Mouse (Mus musculus) telencephalon, adult 2 months (tissue): ENCODE results near the gene Zfp809.
"Not testable (repeated sequence)": the region's sequence is repeated elsewhere in the genome, so short reads cannot be mapped to it uniquely, and the experiment has no call there.

Experiments used
- DNase-seq: peaks from one replicate; pipeline ENCODE4 v3.0.0-alpha.2; 2011; ENCODE audit warnings: low read depth, low spot score

Zfp809 gene

DNA sequence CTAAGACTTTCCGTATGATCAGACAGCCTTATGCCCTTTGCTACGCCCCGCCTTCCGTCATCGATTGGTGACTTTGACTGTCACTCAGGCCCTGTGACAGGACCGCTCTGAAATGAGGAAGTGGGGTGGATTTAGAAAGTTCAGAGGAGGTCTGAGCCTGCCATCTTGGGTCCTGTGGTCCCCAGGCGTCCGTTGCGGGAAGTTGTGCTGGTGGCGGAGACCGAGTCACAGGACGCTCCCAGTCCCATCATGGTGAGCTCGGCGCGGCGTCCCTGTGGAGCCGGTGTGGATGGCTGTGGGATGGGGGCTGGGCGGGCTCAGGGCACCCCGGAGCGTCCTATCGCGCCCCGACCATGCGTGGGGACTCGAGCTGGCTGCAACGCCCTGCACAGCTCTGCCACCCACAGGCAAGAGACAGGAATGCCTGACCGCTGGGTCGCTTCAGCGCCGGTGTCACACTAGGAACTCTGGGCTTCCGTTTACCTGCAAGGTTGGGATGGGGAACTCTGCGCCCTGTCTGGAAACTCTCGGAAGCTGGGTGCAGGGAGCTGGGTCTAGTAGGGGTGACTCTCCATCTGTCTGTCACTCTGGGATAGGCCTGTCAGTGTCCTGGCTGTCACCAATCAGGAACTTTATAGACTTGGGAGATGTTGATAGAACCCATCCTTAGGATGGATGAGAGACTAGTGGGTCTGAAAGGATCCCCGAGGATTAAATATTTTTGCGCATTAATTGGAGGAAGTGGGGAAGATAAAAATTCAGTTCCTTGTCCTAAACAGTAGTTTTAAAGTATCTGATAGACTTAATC lies at the start of gene Zfp809:
Gene Zfp809, plus strand, starts transcription at position 134 of the 808 bp plus-strand sequence.
- DNase-seq, result peak; percentile 98

DNA sequence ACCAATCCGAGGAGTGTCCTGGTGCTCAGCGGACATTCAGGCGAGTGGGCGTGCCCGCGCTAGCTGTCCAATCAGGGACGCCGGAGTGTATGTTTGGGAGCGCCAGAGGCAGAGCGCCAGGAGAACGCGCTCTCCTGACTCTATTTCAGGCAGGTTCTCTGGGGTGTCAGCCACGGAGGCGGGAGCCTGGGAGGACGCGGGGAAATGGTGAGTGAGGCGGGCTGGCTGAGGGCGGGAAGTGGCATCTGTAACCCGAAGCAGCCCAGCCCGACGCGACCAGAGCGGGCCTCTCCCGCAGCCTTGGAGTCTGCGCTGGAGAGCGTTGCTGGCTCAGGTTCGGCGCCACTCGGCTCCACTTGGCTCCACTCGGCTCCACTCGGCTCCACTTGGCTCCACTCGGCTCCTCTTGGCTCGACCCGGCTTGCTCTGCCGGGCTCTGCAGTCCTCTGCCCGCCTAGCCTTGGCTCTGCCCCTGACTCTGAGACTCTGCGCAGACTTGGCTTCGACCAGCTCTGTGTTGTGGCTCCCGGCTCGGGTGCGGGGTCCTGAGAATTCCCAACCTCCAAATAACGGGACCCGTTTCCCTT lies 37.4 kb upstream of the Zfp809 start, which contains the start of gene Zfp872:
Gene Zfp872, plus strand, starts transcription at position 66 of the 587 bp plus-strand sequence.
- peak; percentile 18 for DNase-seq

DNA sequence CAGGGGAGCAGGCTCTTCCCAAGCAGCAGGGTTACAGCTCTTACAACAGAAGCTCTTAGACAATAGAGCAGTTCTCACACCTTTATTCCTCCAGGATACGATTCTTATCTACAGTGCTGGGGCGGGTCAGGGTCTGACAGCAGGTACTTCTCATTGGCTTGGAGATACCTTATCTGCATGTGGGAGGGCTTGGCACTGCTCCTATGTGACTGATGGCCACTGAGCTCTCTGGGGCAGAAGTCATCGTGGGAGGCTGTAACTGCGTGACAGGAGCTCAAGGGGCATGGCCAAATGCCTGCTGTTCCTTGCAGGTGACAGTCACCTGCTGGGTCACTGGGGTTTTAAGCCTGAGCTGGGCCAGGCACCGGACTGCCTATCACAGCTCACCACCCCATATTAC lies 29.1 kb upstream of the Zfp809 start:
- no peak for DNase-seq

DNA sequence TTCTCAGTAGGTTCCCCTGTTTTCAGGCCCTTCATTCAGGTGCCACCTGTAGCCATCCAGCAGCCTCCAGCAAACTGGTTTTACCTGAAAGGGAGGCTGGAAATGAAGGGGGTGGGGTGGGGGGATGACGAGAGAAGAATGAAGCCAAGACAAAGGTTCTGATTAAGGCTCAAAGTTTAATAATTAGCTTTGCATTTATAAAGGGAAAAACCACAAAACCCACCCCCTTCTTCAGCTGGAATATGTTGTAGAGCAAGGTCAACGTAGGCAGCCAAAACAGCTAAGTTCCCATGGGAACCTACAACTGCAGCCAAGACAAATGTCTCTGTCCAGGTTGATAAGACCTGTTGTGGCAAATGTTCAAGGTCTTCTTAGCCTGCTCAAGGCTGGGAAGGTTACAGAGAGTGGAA lies 11.7 kb upstream of the Zfp809 start:
- no peak for DNase-seq

DNA sequence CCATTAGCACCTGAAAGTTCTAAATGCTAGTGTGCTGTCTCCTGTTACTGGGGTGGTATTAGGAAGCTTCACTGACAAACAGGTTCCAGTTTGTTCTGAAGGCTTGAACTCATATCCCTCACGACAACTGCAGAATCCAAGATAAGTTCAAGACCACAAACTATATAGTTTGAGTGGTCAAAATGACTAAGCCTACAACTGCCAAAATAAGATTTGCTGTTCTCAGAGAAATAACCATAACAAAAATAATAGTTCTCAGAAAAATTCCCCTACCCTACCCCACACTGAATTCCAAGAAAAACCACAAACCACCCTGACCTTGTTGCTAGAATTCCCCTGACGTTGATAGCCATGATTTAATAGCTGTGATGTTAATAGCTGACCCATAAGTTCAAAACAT lies 11.0 kb upstream of the Zfp809 start:
- DNase-seq, result no peak

DNA sequence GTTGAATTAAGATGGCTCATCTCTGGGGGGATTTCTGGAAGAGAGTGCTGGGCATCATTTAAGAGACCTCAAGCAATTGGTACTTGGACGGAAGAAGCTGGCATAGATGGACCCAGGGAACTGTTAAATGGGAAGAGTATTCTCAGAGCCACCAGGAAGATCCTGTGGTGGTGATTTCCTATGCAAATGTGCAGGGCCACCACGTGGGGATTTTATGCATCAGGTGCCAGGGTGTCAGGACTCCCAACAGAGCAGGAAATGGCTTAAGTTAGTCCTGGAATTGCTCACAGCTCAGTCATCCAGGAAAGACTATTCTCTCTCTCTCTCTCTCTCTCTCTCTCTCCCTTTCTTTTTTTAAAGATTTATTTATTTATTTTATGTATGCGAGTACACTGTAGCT lies 8.8 kb upstream of the Zfp809 start:
- DNase-seq, result no peak

DNA sequence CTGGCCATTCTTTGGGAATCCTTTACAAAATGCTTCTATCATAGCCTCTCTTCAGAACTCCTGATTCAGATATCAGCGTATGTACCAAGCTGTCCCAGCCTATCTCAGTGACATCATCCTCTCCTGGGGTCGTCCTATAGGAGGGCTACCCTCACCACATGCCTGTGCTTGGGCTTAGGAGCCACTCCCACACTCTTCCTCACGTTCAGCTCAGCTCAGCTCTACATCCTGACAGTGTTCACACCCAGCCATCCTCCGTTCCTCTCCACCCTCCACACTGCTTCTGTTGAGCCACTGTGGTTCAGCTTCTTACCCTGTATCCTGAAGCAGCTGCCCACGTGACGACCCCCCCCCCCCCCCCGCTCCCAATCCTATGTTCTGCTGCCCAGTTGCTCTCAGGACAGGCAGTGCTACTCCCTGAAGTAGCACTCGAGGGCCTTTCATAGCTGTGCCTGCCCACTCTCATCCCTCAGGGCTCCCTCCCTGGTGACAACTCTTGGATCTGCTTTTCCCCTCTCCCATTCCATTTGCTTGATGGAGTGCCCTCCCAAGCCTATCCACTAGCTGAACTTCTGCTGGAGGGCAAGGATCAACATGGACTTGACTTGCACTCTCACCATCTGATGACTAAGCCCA lies 7.5 kb upstream of the Zfp809 start:
- DNase-seq, result no peak

DNA sequence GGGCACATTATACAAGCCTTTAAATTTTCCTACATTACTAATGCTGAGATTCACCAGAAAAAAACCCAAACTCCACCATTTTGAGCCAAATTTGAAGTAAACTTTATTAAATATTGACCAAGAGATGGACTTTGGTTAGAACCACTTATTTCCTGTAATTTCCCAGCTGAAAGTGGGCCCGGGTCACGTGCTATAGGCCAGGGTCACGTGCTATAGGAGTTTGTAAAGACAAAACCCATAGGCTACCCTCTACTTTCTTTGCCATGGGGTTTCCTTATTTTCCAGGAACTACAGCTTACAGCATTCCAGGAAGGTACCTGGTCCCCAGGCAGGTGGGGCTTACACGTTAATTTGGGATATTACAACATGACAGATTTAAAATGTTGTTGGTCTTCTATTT lies 1.4 kb upstream of the Zfp809 start:
- DNase-seq, result no peak

DNA sequence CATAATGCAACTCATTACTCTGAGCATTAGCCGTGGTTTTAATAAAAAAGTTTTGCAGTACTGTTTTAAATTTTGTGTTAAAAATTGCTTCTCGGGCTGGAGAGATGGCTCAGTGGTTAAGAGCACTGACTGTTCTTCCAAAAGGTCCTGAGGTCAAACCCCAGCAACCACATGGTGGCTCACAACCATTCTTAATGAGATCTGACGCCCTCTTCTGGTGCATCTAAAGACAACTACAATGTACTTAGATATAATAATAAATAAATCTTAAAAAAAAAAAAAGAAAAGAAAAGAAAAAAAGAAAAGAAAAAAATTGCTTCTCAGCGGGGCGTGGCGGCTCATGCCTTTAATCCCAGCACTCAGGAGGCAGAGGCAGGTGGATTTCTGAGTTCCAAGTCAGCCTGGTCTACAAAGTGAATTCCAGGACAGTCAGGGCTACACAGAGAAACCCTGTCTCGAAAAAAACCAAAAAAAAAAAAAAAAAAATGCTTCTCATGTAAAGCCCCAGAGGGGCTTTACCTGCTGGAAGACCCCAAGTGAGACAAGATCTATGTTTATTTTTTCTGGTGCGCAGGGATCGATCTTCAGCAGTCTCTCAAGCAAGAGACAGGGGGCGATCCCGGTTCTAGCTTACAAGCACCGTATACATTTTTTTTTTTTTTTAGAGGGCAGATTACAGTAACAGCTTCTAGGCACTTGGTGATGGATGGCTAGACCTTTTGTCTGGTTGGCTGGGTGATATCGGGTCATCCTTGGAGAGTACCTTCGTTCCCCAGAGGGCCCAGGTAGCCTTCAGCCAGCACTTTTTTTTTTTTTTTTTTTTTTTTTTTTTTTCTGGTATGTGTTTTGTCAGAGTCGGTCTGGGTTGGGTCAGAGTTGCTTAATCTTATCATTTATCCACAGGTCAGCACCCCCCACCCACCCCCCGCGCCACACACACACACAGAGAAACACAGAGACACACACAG lies 694 bp upstream of the Zfp809 start:
- peak; percentile 35 for DNase-seq

DNA sequence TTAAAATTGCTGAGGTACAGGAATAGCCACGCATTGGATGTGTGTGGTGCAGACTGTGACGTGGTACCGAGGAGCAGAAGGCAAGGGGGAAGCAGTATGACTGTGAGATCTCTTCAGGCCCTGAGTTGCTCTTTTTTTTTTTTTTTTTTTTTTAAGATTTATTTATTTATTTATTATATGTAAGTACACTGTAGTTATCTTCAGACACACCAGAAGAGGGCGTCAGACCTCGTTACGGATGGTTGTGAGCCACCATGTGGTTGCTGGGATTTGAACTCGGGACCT lies 817 bp downstream of the Zfp809 start:
- DNase-seq, result not testable (repeated sequence)

DNA sequence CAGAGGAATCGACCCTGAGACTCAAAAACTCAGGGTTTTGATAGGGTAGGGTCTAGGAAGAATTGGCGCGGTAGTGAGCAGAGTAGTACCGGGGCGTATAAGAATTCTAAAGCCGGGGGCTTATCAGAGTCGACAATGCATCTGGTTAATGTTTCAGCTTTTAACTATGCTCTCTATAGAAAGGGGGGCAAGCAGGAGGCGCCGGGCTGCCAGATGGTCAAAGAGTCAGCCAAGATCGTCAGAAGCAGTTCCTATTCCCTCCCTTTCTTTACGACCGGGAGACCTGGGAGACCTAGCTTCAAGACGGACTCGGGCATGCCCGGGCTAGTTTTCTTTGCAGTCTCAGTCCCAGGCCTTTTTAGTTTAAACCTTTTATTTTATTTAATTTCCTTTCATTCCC lies 1.3 kb downstream of the Zfp809 start:
- DNase-seq, result no peak

DNA sequence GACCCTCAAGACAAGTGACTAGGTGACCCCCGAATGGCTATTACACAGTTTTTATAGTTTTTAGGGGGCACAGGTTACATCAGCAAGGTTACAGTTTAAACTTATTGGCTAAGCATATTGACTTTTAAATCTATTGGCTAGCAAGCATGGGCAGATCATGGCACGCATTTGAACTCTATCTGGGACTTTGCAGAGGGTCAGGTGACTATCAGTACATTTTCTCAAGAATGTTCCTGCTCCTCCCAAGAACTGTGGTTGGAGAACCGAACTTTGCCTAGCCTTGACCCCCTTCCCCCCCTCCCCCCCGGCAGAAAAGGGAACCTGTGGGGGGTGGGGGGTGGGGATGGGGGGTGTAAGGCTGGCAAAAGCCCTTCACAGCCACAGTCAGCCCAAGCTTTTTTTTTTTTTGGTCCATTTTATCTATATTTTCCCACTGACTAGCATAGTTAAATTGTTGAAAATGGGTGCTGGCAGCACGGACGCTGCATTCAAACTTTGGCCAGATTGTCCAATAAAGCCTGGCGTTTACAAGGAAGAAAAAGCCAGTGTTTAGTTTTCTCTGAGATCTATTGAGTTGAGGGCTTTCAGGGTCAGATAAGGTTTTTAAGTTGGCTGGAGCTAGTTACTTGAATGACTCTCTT lies 4.0 kb downstream of the Zfp809 start:
- no peak for DNase-seq

DNA sequence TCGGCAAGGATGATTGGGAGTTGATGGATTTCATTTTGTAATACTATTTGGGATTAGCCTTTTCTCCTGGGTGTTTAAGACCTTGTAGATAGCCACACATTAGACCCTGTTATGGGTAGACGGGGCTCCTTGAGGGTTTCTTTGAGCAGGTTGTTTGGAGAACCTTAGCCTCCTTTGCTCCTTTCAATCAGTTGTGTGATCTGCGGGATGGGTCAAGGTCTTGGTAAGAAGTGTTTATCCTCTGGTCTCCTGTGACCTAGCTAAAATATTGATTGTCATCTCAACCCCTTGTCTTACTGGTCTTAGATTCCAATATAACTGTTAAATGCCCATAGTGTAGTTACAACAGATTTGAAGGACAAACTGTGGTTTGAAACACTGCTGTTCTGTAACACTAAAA lies 4.5 kb downstream of the Zfp809 start:
- DNase-seq, result no peak

DNA sequence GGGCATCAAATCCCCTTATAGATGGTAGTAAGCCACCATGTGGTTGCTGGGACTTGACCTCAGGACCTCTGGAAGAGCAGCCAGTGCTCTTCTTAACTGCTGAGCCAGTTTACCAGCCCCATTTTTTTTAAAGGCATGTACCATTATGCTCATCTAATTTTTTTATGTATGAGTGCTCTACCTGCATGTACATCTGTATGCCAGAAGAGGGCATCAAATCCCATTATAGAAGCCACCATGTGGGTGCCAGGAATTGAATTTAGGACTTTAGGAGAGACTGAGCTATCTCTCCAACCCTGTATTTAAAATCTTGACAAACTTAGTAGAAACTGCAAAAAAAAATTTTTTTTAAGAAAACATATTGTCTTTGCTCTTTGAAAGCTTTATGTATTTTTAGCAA lies 5.0 kb downstream of the Zfp809 start:
- no peak for DNase-seq

DNA sequence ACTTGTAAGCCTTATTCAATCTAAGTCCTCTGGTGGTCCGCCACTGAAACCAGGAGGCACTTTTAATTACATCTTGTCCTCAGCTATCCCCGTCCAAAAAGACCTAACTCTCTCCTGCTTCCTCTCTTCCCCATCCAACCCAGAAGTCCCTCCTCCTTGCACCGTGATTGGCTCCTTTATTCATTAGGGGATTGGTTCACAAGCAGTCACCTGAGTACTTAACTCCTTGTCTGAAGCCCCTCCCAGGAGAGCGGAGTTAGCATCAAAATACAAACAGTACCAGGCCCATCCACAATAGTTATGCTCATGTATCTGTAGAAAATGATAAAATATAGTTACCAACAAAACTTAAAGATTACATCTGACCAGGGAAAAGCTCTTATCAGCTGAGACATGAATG lies 14.5 kb downstream of the Zfp809 start:
- no peak for DNase-seq

DNA sequence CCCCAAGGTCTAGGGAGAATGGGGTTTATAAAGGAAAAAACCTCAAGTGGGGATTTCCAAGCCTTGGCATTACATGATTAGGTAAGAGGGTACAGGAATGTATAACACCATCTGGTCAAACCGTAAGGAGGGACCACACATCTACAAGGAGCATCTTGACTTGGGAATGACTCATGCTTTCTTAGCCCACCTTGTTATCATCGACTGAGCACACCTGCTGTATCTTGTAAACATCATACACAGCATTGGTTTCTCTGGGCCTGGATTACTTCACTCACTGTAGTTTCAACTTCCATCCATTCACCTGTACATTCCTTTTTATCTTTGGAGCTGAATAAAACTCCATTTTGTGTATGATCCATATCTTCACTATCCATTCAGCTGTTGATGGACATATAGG lies 18.7 kb downstream of the Zfp809 start:
- no peak for DNase-seq

DNA sequence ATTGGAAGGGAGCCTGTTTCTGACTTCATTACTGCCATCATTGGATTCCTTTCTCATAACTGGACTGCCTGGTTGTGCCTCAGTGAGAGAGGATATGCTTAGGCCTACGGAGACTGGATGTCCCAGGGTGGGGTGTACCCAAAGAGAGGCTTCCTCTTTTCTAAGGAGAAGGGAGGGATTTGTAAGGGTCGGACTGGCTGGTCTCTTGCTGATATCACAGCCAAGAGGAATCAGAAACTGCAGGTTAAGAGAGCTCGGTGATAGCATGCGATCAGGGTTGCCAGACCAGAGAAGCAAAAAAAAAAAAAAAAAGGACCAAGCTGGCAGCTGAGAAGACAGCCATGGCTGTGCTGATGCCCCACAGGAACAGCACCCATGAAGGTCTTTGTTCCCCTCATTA lies 31.1 kb downstream of the Zfp809 start:
- DNase-seq, result no peak

DNA sequence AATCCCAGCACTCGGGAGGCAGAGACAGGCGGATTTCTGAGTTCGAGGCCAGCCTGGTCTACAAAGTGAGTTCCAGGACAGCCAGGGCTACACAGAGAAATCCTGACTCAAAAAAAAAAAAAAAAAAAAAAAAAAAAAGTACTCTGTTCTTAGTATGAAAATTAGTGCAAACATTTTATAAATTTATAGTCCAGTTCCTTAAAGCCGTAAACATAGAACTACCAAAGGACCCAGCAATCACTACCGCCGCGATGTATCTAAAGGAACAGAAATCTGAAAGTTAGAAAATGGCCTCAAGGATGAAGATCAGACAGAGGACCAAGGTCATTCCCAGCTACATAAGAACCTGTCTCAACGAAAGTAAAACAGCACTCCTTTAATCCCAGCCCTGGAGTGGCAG lies 33.3 kb downstream of the Zfp809 start:
- DNase-seq, result no peak

DNA sequence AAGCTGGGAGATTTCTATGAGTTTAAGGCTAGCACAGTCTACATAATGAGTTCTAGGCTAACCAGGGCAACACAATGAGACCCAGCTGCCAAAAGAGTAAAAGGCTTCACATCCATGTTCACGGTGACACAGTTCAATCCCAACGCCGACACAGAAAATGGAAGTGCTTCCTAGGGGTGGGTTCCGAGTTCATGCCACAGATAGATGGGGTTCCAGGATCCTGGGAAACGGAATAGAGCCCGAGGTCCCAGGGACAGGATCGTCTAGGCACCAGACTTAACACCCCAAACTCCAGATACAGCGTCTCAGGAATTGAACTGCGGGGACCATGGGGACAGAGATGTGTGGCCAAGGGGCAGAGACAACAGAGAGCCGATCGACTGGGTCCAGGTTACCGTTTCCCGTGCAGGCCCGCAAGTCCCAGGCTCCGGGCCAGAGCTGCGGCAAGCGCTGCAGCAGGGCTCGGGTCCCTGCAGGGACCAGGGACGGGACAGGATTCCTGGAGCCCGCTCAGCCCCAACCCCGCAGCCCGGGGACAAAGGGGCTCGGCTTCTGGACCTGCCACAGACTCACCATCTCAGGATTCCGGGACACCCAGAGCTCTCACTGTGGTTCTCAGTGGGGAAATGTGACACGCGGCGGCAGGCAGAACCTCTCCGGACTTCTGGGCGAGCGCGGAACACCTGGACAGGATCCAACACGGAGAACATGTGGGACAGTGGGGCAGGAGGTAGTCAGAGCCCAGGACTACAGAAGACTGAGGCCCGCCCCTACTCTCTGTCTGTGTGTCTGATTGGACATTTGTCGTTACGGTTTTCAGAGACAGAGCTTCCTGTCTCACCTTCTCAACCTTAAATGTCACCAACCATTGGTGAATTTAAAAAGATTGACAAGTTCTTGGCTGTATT lies 33.9 kb downstream of the Zfp809 start, which contains the start of gene Zfp599:
Gene Zfp599, minus strand, starts transcription at position 712 of the 908 bp plus-strand sequence.
- DNase-seq, result peak; percentile 85

DNA sequence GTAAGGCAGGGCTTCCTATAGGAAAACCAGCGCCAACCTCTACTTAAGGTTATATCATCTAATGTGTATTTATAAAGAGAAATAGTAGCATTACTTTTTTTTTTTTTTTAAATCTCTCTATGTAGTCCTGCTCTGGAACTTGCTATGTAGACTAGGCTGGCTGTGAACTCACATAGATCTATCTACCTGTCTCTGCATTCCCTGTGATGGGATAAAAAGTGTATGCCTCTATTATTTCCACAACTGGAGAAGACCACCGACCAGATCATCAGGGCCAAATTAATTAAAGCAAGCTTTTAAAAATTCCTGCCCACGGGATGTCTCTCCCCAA lies 34.5 kb downstream of the Zfp809 start:
- DNase-seq, result no peak
